Mouse (Mus musculus) T-cell, adult 66 days (primary cell): ENCODE measurements around the gene Zfp97. TPM values are rescaled to one million over a fixed set of nuclear protein-coding genes. Genes with fewer than 3 reads are reported as not detected.

Experiments used
- total RNA-seq, 2 experiments: library from RNA; stranded (reverse); gene quantifications; 3 replicates in 1 of 2; 4 replicates in 1 of 2; pipeline ENCODE4 v1.2.4; 2023

The Zfp97 gene
- total RNA-seq, result 1 to 10 TPM; 8.2 to 8.6 TPM

DNA sequence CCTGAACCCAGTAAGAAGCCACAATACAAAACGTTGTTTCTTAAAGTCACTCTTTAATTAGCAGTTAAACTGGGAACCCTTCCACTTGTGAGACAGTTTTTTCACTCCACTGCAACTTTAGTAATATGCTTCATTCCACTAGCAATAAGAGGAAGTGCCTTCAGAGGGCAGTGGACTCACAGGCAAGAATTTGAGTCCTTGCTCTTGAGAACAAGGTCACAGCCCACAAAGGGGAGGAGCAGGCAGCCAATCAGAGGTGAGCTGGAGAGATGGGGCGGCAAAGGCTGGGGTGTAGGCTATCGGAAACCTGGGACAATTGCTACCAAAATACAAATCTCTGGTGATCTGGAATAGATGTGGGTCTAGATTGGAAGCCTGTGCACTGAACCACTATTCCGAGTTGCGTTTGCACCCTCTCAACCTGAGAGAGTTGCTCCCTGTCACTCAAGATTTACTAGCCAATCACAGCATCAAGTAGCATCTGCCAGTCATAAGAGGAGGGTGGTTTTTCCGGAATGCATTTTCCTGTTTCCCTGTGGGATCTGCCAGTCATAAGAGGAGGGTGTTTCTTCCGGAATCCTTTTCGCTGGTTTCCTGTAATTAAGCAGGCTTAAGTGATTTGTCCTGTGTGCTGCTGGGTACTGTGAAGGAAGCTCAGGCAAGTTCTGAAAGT, at the start of gene Zfp97:
Zfp97 (plus strand) TSS at position 586 of the 673 bp plus-strand sequence.

Other genes starting within 250 kb of the Zfp97 start
- gene Zfp960, start 57.3 kb upstream of the Zfp97 start, total RNA-seq, result 1 to 10 TPM; 2.6 to 2.9 TPM